Mouse (Mus musculus): ENCODE results near the gene Cldn15. TPM values are rescaled to one million over a fixed set of nuclear protein-coding genes. Genes with fewer than 3 reads are reported as not detected.
"Not testable (repeated sequence)": the region's sequence is repeated elsewhere in the genome, so short reads cannot be mapped to it uniquely, and the experiment has no call there.

The Cldn15 gene
- polyA plus RNA-seq, 1 experiment from 2014 or later = 6.7 TPM

DNA sequence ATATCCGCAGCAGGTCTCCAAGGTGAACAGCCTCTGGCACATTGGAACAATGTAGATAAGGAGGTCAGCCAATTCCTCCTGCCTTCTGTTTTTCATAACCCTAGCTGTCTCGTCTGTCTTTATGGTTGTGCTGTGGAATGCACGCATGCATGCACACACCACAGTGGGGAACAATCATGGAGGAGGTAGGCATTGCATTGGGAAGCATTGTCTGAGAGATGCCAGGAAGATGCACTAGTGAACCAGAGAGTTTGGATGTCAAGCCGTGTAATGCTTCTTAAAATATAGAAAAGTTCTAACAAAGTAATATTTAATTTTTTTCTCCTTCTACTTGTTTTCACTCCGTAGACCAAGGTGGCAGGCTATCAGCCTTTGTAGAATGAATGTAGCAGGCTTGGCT lies 33.5 kb upstream of the Cldn15 start:
- WGBS = 72% methylated on average over 5 of the region's 5 CpGs
- Histone ChIP-seq H3K36me3 (ENCODE audit: control insufficient read depth, insufficient read depth) (no peaks in the 10 kb centered on the region), H3K4me3 (ENCODE audit: low read length) (no peak overlapping the region), H3K9ac (ENCODE audit: low read length) (no peak overlapping the region), H3K4me2 (ENCODE audit: low read depth, low read length) (no peak overlapping the region), H3K27ac (ENCODE audit: low read length) (no peak overlapping the region), H3K9me3 (replicated peaks; ENCODE audit: control insufficient read depth, low read length) (no peaks in the 10 kb centered on the region), H3K27me3 (ENCODE audit: control insufficient read depth, insufficient read depth, low read length) (no peaks in the 10 kb centered on the region), H3K4me1 (ENCODE audit: control insufficient read depth, insufficient read depth, low read length) (no peaks in the 10 kb centered on the region)
- ATAC-seq (replicated peaks; ENCODE audit: extremely low read depth, insufficient read depth, low FRiP score) = no peak

DNA sequence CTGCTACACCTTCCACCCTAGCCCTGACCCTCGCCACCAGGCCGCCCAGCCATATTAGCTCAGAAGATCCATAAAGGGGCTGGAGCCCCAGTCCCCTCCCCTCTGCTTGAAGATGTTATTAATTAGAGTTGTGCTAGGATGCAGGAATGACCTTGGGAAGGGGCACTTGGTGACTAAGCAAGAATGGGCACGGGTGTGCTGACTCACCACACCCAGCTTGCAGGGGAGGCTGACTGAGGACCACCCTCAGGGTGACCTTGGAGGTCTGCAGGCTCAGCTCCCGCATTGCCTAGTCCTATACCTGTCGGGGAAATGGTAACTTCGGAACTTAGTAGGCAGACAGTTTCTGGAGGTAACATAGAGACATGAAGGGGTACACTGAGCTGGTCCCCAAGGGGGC lies 32.5 kb upstream of the Cldn15 start:
- H3K4me3 ChIP-seq (ENCODE audit: low read length) = no peak overlapping the region
- no peaks in the 10 kb centered on the region for H3K9me3 ChIP-seq (replicated peaks; ENCODE audit: control insufficient read depth, low read length)
- no peak overlapping the region for H3K27ac ChIP-seq (ENCODE audit: low read length)
- no peaks in the 10 kb centered on the region for H3K36me3 ChIP-seq (ENCODE audit: control insufficient read depth, insufficient read depth)
- WGBS = 86% methylated on average over 6 of the region's 6 CpGs
- H3K4me1 ChIP-seq (ENCODE audit: control insufficient read depth, insufficient read depth, low read length) = no peaks in the 10 kb centered on the region
- H3K4me2 ChIP-seq (ENCODE audit: low read depth, low read length) = no peak overlapping the region
- H3K9ac ChIP-seq (ENCODE audit: low read length) = no peak overlapping the region
- no peaks in the 10 kb centered on the region for H3K27me3 ChIP-seq (ENCODE audit: control insufficient read depth, insufficient read depth, low read length)
- no peak for ATAC-seq (replicated peaks; ENCODE audit: extremely low read depth, insufficient read depth, low FRiP score)

DNA sequence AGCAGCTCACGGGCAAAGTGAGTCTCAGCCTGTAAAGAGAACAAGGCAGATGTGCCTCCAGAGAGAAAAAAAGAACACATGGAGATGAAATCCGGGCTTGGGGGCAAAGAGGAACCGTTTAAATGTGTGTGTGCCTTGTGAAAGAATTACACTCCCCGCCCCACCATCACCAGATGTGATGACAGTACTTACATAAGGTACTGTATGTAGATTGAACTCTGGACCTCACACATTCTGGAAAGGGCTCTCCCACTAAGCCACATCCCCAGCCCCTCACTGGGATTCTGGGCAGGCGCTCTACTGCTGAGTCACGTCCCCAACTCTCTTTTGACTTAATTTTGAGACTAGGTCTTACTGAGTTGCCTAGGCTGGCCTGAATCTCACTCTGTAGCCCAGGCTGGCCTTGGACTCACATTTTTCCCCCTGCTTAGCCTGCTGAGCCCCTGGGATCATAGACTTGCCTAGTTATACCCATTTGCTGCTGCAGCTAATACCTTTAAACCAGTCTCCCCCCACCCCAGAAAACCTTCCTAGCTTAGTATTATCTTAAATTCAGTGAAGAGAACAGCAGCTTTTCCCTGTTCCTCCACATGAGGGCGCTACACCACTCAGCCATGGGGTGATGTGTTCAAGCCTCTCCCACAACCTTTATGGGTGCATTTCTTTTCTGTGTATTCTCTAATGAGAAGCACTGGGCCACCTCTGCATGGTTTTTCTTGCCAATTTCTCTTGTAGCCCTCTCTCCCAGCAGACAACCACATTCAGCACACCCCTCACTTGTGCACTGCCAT lies 30.3 kb upstream of the Cldn15 start:
- no peak for ATAC-seq (replicated peaks; ENCODE audit: extremely low read depth, insufficient read depth, low FRiP score)
- H3K9me3 ChIP-seq (replicated peaks; ENCODE audit: control insufficient read depth, low read length) = no peaks in the 10 kb centered on the region
- H3K36me3 ChIP-seq (ENCODE audit: control insufficient read depth, insufficient read depth) = no peaks in the 10 kb centered on the region
- no peak overlapping the region for H3K4me2 ChIP-seq (ENCODE audit: low read depth, low read length)
- H3K9ac ChIP-seq (ENCODE audit: low read length) = no peak overlapping the region
- H3K4me3 ChIP-seq (ENCODE audit: low read length) = no peak overlapping the region
- H3K4me1 ChIP-seq (ENCODE audit: control insufficient read depth, insufficient read depth, low read length) = no peaks in the 10 kb centered on the region
- no peak overlapping the region for H3K27ac ChIP-seq (ENCODE audit: low read length)
- H3K27me3 ChIP-seq (ENCODE audit: control insufficient read depth, insufficient read depth, low read length) = no peaks in the 10 kb centered on the region
- 61% methylated on average over 7 of the region's 7 CpGs for WGBS

DNA sequence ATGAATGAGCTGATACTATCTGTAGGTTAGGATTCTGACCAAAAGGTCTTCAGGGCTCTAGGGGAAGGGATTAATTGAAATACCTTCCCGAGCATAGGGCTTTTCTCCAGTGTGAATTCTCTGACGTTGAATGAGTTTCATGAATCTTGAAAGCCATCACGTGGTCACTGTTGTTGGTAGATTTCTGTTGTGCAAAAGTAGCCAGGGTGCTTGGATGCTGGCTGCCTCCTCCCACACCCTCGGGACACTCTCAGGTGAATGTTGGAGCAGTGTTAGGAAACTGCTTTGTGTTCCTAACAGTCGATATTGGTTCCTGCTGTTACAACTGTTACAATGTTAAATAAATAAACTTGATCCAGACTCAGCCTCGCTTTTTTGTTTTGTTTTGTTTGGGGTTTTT lies 29.7 kb upstream of the Cldn15 start:
- Histone ChIP-seq H3K4me1 (ENCODE audit: control insufficient read depth, insufficient read depth, low read length) (no peaks in the 10 kb centered on the region), H3K4me3 (ENCODE audit: low read length) (no peak overlapping the region), H3K27ac (ENCODE audit: low read length) (no peak overlapping the region), H3K36me3 (ENCODE audit: control insufficient read depth, insufficient read depth) (no peaks in the 10 kb centered on the region), H3K9ac (ENCODE audit: low read length) (no peak overlapping the region), H3K4me2 (ENCODE audit: low read depth, low read length) (no peak overlapping the region), H3K9me3 (replicated peaks; ENCODE audit: control insufficient read depth, low read length) (no peaks in the 10 kb centered on the region), H3K27me3 (ENCODE audit: control insufficient read depth, insufficient read depth, low read length) (no peaks in the 10 kb centered on the region)
- WGBS = 78% methylated on average over 6 of the region's 6 CpGs
- no peak for ATAC-seq (replicated peaks; ENCODE audit: extremely low read depth, insufficient read depth, low FRiP score)

DNA sequence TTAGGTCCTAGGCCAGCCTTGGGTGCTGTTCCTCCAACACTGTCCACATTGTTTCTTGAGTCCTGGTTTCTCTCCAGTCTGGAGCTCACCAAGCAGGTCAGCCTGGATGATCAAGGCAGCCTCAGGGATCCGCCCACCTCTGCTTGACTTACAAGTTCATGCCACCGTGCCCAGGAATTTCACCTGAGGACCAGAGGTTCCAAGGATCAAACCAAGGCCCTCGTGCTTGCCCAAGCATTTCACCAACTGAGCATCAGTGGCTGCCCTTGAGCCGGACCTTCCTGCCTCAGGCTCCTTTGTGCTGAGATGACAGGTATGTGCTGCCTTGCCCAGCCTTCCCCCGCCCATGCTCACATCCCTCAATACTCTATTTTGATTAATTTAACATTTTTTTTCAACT lies 28.8 kb upstream of the Cldn15 start:
- no peaks in the 10 kb centered on the region for H3K27me3 ChIP-seq (ENCODE audit: control insufficient read depth, insufficient read depth, low read length)
- H3K27ac ChIP-seq (ENCODE audit: low read length) = no peak overlapping the region
- ATAC-seq (replicated peaks; ENCODE audit: extremely low read depth, insufficient read depth, low FRiP score) = no peak
- H3K36me3 ChIP-seq (ENCODE audit: control insufficient read depth, insufficient read depth) = no peaks in the 10 kb centered on the region
- H3K4me2 ChIP-seq (ENCODE audit: low read depth, low read length) = no peak overlapping the region
- H3K4me1 ChIP-seq (ENCODE audit: control insufficient read depth, insufficient read depth, low read length) = no peaks in the 10 kb centered on the region
- H3K9ac ChIP-seq (ENCODE audit: low read length) = no peak overlapping the region
- WGBS = 86% methylated on average over 5 of the region's 5 CpGs
- no peaks in the 10 kb centered on the region for H3K9me3 ChIP-seq (replicated peaks; ENCODE audit: control insufficient read depth, low read length)
- no peak overlapping the region for H3K4me3 ChIP-seq (ENCODE audit: low read length)

DNA sequence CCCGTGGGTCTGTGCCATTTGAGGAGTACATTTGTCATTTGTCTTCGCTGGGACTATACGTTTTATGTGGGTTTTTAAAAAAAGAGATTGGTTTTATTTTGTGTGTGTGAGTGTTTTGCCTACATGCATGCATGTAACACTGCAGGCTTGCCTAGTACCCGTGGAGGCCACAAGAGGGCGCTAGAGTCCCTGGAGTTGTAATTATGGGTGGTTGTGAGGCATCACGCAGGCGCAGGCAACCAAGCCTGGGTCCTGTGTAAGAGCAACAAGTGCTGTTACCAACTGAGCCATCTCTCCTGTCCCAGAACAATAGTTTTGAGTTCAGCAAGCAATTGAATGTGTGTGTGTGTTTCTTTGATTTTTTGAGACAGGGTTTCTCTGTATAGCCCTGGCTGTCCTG lies 27.1 kb upstream of the Cldn15 start:
- H3K4me2 ChIP-seq (ENCODE audit: low read depth, low read length) = no peak overlapping the region
- H3K27me3 ChIP-seq (ENCODE audit: control insufficient read depth, insufficient read depth, low read length) = no peaks in the 10 kb centered on the region
- H3K27ac ChIP-seq (ENCODE audit: low read length) = no peak overlapping the region
- H3K4me1 ChIP-seq (ENCODE audit: control insufficient read depth, insufficient read depth, low read length) = no peaks in the 10 kb centered on the region
- H3K9me3 ChIP-seq (replicated peaks; ENCODE audit: control insufficient read depth, low read length) = no peaks in the 10 kb centered on the region
- no peak for ATAC-seq (replicated peaks; ENCODE audit: extremely low read depth, insufficient read depth, low FRiP score)
- 66% methylated on average over 7 of the region's 7 CpGs for WGBS
- H3K36me3 ChIP-seq (ENCODE audit: control insufficient read depth, insufficient read depth) = no peaks in the 10 kb centered on the region
- no peak overlapping the region for H3K4me3 ChIP-seq (ENCODE audit: low read length)
- H3K9ac ChIP-seq (ENCODE audit: low read length) = no peak overlapping the region

DNA sequence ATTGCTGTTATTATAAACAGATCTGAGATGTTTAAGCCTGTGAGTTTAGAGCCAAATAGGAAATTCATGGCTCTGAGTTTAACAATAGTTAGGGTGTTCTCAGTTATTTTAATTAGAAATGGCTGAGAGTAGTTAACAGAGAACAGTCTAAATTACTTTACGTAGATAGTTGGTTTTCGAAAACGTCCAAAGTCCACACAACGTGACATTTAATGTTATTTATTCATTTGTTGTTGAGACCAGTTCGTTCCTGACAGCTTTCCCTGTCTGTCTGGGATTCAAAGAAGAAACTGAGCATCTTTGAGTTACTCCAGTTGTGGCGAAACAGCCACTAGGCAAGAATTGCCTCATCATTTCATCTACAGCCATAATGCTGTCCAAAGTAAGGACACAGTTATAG lies 26.4 kb upstream of the Cldn15 start:
- WGBS = 83% methylated on average over 6 of the region's 6 CpGs
- not testable (repeated sequence) for H3K4me2 ChIP-seq (ENCODE audit: low read depth, low read length); H3K4me3 ChIP-seq (ENCODE audit: low read length); H3K9me3 ChIP-seq (replicated peaks; ENCODE audit: control insufficient read depth, low read length); ATAC-seq (replicated peaks; ENCODE audit: extremely low read depth, insufficient read depth, low FRiP score); H3K36me3 ChIP-seq (ENCODE audit: control insufficient read depth, insufficient read depth); H3K9ac ChIP-seq (ENCODE audit: low read length); H3K4me1 ChIP-seq (ENCODE audit: control insufficient read depth, insufficient read depth, low read length); H3K27me3 ChIP-seq (ENCODE audit: control insufficient read depth, insufficient read depth, low read length); H3K27ac ChIP-seq (ENCODE audit: low read length)

DNA sequence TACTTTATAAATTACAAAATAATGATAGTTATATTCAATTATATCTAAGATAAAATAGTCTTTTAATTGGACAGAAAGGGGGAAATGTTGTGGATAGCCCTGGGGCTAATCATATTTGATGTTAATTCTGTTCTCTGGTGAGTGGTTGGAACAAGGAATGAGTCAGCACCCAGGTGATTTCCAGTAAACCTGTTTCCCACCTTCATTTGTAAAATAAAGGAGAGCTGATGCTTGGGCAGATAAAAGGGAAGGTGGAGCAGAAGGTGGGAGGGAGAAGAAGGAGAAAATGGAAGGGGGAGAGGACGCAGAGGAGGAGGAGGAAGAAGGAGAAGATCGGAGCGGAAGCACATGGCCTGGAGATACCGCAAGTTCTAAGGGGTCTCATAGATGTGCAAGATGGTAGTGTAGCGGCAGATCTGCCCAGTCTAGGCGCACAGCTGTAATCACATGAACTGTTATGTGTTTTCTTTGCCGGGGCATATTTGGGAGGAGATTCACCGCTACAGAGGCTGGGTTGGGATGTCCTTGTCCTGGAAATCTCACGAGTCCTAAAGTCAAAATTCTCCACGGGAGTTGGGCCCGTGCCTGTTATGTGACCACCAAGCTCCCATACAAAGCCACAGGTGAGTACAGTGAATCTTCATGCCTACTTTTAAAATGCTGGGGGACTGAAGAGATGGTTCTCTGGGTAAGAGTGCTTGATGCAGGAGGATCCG lies 25.4 kb upstream of the Cldn15 start:
- ATAC-seq (replicated peaks; ENCODE audit: extremely low read depth, insufficient read depth, low FRiP score) = no peak
- Histone ChIP-seq H3K4me1 (ENCODE audit: control insufficient read depth, insufficient read depth, low read length) (no peaks in the 10 kb centered on the region), H3K9me3 (replicated peaks; ENCODE audit: control insufficient read depth, low read length) (no peaks in the 10 kb centered on the region), H3K9ac (ENCODE audit: low read length) (no peak overlapping the region), H3K36me3 (ENCODE audit: control insufficient read depth, insufficient read depth) (no peaks in the 10 kb centered on the region), H3K4me2 (ENCODE audit: low read depth, low read length) (no peak overlapping the region), H3K27ac (ENCODE audit: low read length) (no peak overlapping the region), H3K27me3 (ENCODE audit: control insufficient read depth, insufficient read depth, low read length) (no peaks in the 10 kb centered on the region), H3K4me3 (ENCODE audit: low read length) (no peak overlapping the region)
- WGBS = 82% methylated on average over 12 of the region's 12 CpGs

DNA sequence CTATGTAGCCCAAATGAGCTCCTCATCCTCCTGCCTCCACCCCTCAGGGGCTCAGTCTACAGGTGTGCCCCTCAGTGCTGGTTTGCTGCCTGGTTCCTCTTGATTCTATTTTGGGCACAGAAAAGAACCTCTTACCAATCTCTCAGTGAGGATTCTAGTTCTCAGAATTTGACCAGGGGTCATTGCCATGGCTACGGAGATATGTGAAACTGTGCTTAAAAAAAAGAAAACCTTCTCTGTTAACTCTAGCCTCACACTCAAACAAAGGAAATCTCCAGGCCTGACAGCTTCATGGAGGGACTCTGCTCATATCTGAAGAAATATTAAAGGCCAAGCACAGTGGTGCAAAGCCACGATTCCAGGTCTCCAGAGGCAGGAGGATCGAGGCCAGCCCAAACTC lies 23.6 kb upstream of the Cldn15 start:
- Histone ChIP-seq H3K27ac (ENCODE audit: low read length) (no peak overlapping the region), H3K36me3 (ENCODE audit: control insufficient read depth, insufficient read depth) (no peaks in the 10 kb centered on the region), H3K9me3 (replicated peaks; ENCODE audit: control insufficient read depth, low read length) (no peaks in the 10 kb centered on the region), H3K9ac (ENCODE audit: low read length) (no peak overlapping the region), H3K4me2 (ENCODE audit: low read depth, low read length) (no peak overlapping the region), H3K4me1 (ENCODE audit: control insufficient read depth, insufficient read depth, low read length) (no peaks in the 10 kb centered on the region), H3K27me3 (ENCODE audit: control insufficient read depth, insufficient read depth, low read length) (no peaks in the 10 kb centered on the region), H3K4me3 (ENCODE audit: low read length) (no peak overlapping the region)
- WGBS = 69% methylated on average over 3 of the region's 3 CpGs
- no peak for ATAC-seq (replicated peaks; ENCODE audit: extremely low read depth, insufficient read depth, low FRiP score)
